24 mouse cellular contexts compared by ENCODE assay signal in genomic region chr3:100999732-101000131, GRCm38 (mm10). TPM values are rescaled to one million over a fixed set of nuclear protein-coding genes. Genes with fewer than 3 reads are reported as not detected.
"Had no signal": no experiment of that assay in that cellular context is flagged by ENCODE, and none has a peak within 500 bp of the region (broad histone marks: within the 10 kb centered on the region; RNA-seq: fewer than 3 reads in every experiment).

No protein-coding gene starts in this region.

- H3K27ac ChIP-seq: limb, embryonic 10.5 days; limb, embryonic 12.5 days; limb, embryonic 13.5 days; limb, embryonic 15.5 days; liver, embryonic 12.5 days; liver, embryonic 13.5 days; liver, embryonic 14.5 days; liver, embryonic 15.5 days; lung, embryonic 15.5 days; macrophage; midbrain, embryonic 10.5 days; midbrain, embryonic 12.5 days; midbrain, embryonic 15.5 days; neural tube, embryonic 12.5 days; neural tube, embryonic 13.5 days had no signal

- H3K9ac ChIP-seq: limb, embryonic 12.5 days; limb, embryonic 13.5 days; limb, embryonic 15.5 days; liver, embryonic 12.5 days; liver, embryonic 13.5 days; liver, embryonic 14.5 days; liver, embryonic 15.5 days; liver, postnatal 0 days; lung, embryonic 14.5 days; lung, embryonic 15.5 days; midbrain, embryonic 12.5 days; midbrain, embryonic 15.5 days; neural tube, embryonic 12.5 days; neural tube, embryonic 13.5 days had no signal

- H3K4me1 ChIP-seq: liver, embryonic 12.5 days; liver, embryonic 13.5 days had no signal

- H3K27me3 ChIP-seq: limb, embryonic 12.5 days; limb, embryonic 13.5 days; limb, embryonic 15.5 days; liver, embryonic 12.5 days; liver, embryonic 13.5 days; liver, embryonic 15.5 days; lung, embryonic 15.5 days; midbrain, embryonic 12.5 days; midbrain, embryonic 15.5 days; neural tube, embryonic 12.5 days; neural tube, embryonic 13.5 days had no signal

- H3K36me3 ChIP-seq: limb, embryonic 10.5 days; limb, embryonic 12.5 days; limb, embryonic 13.5 days; limb, embryonic 15.5 days; liver, embryonic 12.5 days; liver, embryonic 13.5 days; liver, embryonic 15.5 days; lung, embryonic 15.5 days; midbrain, embryonic 10.5 days; midbrain, embryonic 12.5 days; midbrain, embryonic 15.5 days; neural tube, embryonic 12.5 days; neural tube, embryonic 13.5 days had no signal

- H3K4me2 ChIP-seq: limb, embryonic 12.5 days; limb, embryonic 13.5 days; limb, embryonic 15.5 days; liver, embryonic 11.5 days; liver, embryonic 12.5 days; liver, embryonic 13.5 days; liver, embryonic 15.5 days; lung, embryonic 14.5 days; lung, embryonic 15.5 days; midbrain, embryonic 12.5 days; midbrain, embryonic 15.5 days; neural tube, embryonic 12.5 days had no signal

- H3K9me3 ChIP-seq: limb, embryonic 10.5 days; limb, embryonic 12.5 days; limb, embryonic 13.5 days; limb, embryonic 15.5 days; liver, embryonic 12.5 days; liver, embryonic 13.5 days; liver, embryonic 15.5 days; lung, embryonic 15.5 days; megakaryocyte, embryonic 14.5 days; midbrain, embryonic 10.5 days; midbrain, embryonic 12.5 days; midbrain, embryonic 15.5 days; neural tube, embryonic 12.5 days; neural tube, embryonic 13.5 days had no signal

- H3K4me3 ChIP-seq: limb, embryonic 10.5 days; limb, embryonic 12.5 days; limb, embryonic 13.5 days; limb, embryonic 15.5 days; liver, embryonic 12.5 days; liver, embryonic 13.5 days; liver, embryonic 15.5 days; lung, embryonic 15.5 days; midbrain, embryonic 10.5 days; midbrain, embryonic 12.5 days; midbrain, embryonic 15.5 days; myocyte; neural tube, embryonic 12.5 days; neural tube, embryonic 13.5 days had no signal

RNA-seq across cellular contexts. Expression of gene Cd101, which starts 29.6 kb away (rescaled TPM):
- total RNA-seq: liver, adult 2 months; megakaryocyte-erythroid progenitor cell, adult 5-6 weeks had no signal
- polyA plus RNA-seq: liver, embryonic 11.5 days; midbrain, embryonic 12.5 days; midbrain, embryonic 14.5 days; midbrain, embryonic 15.5 days; midbrain, embryonic 16.5 days; myocyte had no signal
